Mouse (Mus musculus): ENCODE measurements around the gene Olfr66.
A peak's percentile ranks its signal among the peaks of the same experiment; 100 is the strongest.

The Olfr66 gene

DNA sequence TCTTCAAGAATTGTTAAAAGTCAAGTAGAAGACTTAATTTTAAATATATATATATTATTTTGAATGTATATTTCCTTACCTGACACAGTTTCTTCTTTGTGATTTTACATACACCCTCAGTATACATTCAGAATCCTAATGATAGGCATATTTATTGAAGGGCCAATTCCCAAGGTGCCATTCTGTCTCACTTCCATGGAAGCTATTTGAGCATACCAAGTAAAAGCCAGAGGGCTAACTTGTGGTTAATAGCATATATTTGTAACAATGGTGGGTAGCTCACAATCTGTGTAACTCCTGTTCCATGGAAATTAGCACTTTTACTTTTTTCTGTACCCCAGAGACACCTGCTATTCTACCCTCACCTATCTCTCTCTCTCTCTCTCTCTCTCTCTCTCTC is at the start of gene Olfr66:
Gene Olfr66 (minus strand): TSS at position 101 of the 400 bp plus-strand sequence.
- no peak for DNase-seq

DNA sequence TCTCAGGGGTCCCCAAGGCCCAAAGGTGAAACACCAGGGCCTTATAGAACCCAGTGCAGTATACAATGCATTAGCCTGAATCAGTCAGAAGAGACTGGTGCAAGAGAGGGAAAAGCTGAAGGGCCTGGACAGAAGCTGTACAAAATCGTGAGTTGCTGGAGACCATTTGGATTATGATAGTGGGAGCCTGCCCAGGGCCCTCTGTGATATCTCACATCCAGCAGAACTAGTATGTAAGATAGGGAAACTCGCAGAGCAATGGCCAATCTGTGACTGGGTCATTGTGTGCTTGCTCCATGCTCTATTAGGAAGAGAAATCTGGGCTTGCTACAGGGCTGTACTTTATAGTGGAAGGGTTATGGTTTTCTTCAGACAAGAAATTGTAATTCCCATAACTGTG is 48.2 kb upstream of the Olfr66 start, which contains the start of gene Olfr632:
Gene Olfr632 (plus strand): TSS at position 84 of the 400 bp plus-strand sequence.
- DNase-seq = no peak

- DNase-seq = no peak
Measured at GRCm38 (mm10) chr7:103928525-103928924, 42.5 kb upstream of the Olfr66 start, which contains the start of gene Olfr631. Gene Olfr631, plus strand, starts transcription at chr7:103928825.

- no peak for DNase-seq
Measured at GRCm38 (mm10) chr7:103915338-103915737, 29.3 kb upstream of the Olfr66 start.

GRCm38 (mm10) chr7:103912969-103913511 is 27.0 kb upstream of the Olfr66 start:
- DNase-seq = no peak

GRCm38 (mm10) chr7:103910047-103910446 is 24.0 kb upstream of the Olfr66 start:
- no peak for DNase-seq

- DNase-seq = no peak
Measured at GRCm38 (mm10) chr7:103903187-103903586, 17.1 kb upstream of the Olfr66 start, which contains the start of gene Olfr65. Gene Olfr65, plus strand, starts transcription at chr7:103903487.

- DNase-seq = no peak
Measured at GRCm38 (mm10) chr7:103894385-103894784, 8.3 kb upstream of the Olfr66 start, which contains the start of gene Olfr64. Gene Olfr64, minus strand, starts transcription at chr7:103894485.

GRCm38 (mm10) chr7:103877093-103877492 is 9.0 kb downstream of the Olfr66 start:
- DNase-seq = no peak

- no peak for DNase-seq
Measured at GRCm38 (mm10) chr7:103874451-103874850, 11.6 kb downstream of the Olfr66 start.

GRCm38 (mm10) chr7:103873064-103873463 is 13.0 kb downstream of the Olfr66 start:
- DNase-seq = no peak

- no peak for DNase-seq
Measured at GRCm38 (mm10) chr7:103870667-103871066, 15.4 kb downstream of the Olfr66 start.

- no peak for DNase-seq
Measured at GRCm38 (mm10) chr7:103865716-103866115, 20.3 kb downstream of the Olfr66 start.

- no peak for DNase-seq
Measured at GRCm38 (mm10) chr7:103861531-103861930, 24.5 kb downstream of the Olfr66 start.

- peak; percentile 5 for DNase-seq
Measured at GRCm38 (mm10) chr7:103860855-103861254, 25.2 kb downstream of the Olfr66 start.

DNA sequence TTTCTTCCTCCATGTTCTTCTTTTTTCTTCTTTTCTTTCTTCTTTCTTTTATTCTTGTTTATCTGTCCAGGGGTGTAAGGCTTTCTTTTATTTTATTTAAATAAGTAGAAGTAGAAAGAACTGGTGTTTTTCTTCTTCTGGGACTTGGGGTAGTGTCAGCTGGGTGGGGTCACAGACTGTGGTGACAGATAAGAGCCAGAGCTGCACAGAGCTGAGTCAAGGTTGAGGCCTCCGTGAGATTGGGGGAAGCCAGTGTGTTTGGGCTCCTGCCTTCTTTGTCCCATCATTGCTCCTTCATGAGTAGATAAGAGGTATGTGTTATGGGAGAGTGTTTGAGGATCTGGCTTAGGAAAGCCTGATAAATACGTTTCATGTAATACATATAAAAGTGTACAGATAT is 27.0 kb downstream of the Olfr66 start:
- DNase-seq = no peak

GRCm38 (mm10) chr7:103854669-103855068 is 31.4 kb downstream of the Olfr66 start:
- no peak for DNase-seq

GRCm38 (mm10) chr7:103853090-103853489 is 33.0 kb downstream of the Olfr66 start, which contains the start of gene Hbb-y:
Gene Hbb-y, minus strand, starts transcription at chr7:103853216.
- no peak for DNase-seq

- no peak for DNase-seq
Measured at GRCm38 (mm10) chr7:103844525-103845325, 41.3 kb downstream of the Olfr66 start.

GRCm38 (mm10) chr7:103843034-103843433 is 43.0 kb downstream of the Olfr66 start, which contains the start of gene Hbb-bh1:
Gene Hbb-bh1, minus strand, starts transcription at chr7:103843164.
- DNase-seq = no peak

DNA sequence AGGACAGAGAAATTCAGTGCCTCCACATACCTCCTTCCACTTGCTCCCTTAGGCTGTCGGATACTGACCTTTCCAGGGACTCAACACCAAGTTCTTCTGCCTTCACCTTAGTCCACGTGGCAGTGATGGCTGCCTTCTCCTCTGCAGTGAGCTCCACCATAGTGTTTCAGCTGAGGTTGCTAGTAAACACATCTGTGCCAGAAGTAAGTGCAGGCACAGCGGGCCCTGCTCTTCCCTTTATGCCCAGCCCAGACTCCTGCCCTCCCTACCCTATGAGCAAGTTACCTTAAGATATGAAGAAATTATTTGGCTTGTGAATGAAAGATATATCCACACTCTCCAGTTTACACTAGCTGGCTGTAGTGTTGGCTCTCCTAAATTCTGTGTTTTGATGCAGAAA is 45.8 kb downstream of the Olfr66 start, which contains the start of gene Hbb-bh2:
Gene Hbb-bh2 (minus strand): TSS at position 253 of the 400 bp plus-strand sequence.
- DNase-seq = no peak
